Mouse (Mus musculus) neutrophil, adult 5-6 weeks (primary cell): ENCODE data around the gene Auts2. TPM values are rescaled to one million over a fixed set of nuclear protein-coding genes. Genes with fewer than 3 reads are reported as not detected.

Experiments used
- ATAC-seq: fragments of 151-379, 151-347 bp; 2 replicates; pipeline ENCODE4 v1.8.0; 2017; ENCODE audit warnings: mild to moderate bottlenecking, moderate TSS enrichment; ENCODE audit not compliant: insufficient number of reproducible peaks, poor library complexity, low FRiP score, severe bottlenecking; ENCODE audit errors: extremely low read depth
- total RNA-seq: library from RNA; stranded (forward); fragments of 200-1000 nt; gene quantifications from 2 replicates; pipeline ENCODE4 v1.2.3, GENCODE M21; 2017

Auts2 gene
- total RNA-seq, 1 experiment from 2014 or later, result 0.93 TPM

- ATAC-seq, result no peak
Observed at GRCm38 (mm10) chr5:131712441-131712840, 830.7 kb downstream of the Auts2 start.

DNA sequence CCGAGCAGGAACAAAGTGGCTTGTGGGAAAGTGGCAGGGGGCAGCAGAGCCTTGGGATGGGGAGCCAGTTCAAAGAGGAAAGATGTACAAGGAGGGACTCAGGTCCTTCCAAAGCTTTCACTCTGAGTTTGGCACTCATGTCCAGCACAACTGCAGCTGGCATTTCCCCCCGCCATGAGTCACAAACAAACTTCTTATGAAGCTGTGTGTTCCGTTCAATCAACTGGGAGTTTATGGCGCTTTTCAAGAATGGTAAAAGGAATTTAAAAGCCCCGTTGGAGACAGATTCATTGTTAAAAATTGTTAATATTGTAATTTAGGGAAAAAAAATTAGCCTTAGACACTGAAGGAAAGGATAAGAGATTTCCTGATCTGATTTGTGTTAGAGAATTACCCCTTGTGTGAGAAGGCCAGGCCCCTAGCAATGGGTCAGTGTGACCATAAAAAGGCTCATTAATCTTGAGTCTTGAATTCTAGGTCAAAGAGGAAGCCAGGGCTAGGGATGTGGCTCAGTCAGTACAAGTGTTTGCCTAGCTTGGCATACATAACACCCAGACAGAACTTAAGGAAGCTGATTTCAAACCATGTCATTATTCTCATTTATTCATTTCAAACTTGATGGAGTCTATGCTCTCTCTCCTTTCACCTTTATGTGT is 831.5 kb downstream of the Auts2 start:
- ATAC-seq, result no peak

DNA sequence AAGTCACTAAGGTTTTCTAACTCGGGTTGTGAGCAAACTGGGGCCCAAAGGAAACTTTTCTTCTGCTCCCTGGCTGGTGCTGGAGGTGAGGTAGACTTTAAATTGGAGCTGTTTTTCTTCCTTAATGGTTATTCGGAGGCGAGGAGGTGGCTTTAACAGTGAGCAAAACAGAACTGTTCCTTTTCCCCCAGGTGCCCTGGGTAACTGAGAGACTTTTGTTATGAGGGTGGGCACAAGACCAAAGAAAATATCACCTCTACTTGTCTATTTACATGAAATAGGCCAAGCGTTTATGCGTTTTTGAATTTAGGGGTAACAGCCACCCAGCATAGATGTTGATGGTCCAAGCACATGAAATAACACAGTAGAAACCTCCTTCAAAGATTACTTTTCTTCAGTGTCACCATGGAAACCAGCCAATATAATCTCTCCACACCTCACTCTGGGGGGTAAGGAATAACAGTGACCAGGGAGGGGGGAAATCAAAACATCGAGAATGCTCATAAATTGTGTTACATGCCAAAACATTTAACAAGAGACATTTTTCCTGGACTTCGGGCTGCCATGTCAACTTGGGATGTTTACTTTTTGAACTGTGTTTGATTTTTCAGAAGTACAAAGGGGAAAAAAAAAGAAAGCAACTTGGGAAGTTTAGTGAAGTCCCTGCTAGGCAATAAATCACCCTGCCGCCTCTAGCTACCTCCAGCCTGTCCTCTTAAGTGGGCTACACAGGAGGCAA is 832.2 kb downstream of the Auts2 start:
- ATAC-seq, result no peak

GRCm38 (mm10) chr5:131707471-131707870 is 835.7 kb downstream of the Auts2 start:
- ATAC-seq, result no peak

DNA sequence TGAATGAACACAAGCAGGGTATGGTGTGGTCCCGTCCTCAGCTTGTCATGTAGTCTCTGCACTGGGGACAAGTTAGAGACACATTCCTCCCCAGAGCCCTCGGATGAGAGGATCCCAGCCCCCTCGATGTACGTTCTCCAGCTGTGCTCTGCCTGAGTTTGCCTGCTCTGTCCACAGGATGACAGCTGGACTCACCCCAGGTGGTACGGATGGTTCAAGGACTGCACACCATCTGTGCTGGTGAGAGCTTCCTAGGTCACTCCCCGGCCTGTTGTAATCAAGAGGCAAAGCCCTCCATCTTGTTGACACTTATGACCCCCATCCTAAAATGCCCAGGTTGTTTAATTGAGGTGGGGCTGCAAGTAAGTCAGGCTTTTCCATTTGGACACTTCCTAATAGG is 839.4 kb downstream of the Auts2 start:
- no peak for ATAC-seq

DNA sequence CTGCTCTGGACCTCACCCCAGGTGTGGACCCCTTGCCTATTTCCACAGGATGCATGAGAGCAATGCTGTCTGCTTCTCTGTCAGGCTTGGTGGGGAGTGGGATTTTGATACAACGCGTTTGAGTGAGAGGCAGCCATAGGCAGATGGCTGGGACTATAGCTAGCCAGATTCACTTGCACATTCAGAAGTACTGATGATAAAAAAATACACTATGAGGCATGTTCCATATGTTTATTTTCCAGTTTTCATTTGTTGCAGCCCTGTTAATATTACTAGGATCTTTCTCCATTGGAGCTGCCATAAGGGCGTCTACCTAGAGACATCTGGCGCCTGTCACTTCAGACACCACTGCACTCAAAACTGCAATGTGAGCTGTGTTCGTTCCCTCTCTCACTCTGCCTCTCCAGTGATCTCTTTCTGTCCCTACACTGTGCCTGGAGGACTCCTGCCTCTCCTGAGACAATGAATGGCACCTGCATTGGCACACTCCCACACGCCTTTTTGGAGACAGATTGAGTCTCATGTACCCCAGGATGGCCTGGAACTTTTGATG is 840.2 kb downstream of the Auts2 start:
- no peak for ATAC-seq

DNA sequence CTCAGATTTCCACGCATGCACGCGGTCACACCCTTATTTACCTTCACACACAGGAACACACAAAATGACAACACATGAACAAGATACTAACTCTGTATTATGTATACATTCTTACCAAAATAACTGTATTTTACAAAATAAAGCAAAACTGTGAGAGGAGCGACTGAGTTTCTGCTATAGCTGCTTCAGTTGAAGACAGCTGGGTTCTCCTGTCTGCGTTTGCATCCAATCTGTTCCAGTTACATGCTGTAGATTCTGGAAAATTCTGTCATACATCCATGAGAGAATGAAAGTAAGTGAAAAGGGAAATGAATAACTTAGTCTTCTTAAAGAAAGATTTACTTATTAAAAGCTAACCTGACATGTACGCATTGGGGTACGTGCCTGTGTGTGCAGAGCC is 844.2 kb downstream of the Auts2 start:
- ATAC-seq, result no peak

GRCm38 (mm10) chr5:131690781-131691180 is 852.4 kb downstream of the Auts2 start:
- no peak for ATAC-seq

DNA sequence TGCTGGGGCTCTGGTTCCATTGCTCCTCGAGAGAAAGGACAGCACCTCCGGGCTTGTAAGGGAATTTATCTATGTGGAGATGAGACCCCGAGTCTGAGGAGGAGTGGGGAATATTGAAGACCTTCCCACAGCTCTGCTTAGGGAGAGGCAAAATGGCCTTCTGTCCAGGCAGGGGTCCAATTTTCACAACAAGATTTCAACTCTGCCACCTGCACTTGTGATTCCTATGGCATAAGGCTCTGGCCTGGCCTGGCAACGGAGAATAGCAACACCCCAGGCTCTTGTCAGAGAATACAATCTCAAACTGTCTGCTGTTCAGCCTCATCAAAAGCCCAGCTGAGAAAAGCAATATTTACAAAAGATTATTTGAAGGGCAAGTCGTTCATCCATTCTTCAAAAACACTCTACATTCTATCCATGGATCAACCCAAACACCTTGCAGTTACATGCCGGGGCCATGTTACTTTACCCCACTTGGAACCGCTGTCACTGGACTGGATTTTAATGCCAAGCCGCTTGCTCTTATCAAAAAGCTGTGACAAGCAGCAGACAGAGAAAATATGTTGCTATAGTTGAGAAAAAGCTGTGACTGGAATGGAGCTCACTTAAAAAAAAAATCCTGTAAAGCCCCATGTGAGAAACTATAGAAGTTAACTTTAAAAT is 856.1 kb downstream of the Auts2 start:
- ATAC-seq, result no peak

DNA sequence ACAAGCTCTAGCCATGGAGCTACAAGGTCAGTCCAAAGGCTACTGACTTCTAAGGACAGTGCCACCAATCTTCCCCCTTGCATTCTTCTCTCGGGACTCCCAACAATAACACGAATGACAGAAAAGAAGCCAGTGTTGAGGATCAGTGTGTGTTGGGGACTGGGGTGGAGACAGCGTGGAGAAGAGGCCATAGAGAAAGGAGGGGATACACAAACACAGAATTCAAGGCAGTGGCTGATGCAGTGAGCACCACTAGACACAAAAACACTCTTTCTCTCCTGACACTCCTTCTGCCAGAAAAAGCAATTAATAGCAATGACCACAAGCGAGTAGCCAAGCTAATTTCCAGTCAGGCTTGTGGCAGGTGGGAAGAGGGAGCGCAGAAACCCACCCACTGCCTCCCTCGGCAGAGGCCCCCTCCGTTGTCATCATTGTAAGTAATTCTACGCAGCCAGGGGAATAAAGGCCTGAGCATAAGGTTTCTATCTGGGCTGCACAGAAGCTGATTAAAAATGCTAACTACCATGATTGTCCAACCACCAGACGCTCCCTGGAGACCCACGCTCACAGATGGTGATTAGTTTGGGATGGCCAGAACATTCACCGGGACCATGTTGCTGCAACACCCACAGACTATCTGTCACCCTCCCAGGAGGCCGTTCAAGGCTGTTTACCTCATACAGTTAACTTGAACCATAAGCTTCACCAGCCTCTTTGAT is 862.9 kb downstream of the Auts2 start:
- ATAC-seq, result no peak

DNA sequence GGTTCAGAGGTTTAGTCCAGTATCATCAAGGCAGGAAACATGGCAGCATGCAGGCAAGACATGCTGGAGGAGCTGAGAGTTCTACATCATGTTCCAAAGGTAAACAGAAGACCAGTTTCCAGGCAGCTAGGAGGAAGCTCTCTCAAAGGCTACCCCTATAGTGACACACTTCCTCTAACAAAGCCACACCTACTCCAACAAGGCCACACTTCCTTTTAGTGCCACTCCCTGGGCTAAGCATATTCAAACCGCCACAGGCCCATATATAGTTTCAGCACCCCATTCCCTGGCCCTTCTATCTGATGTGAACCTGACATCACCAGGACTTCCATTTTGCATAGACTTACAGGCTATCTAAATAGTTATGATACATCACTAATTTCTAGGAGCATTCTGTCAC is 863.6 kb downstream of the Auts2 start:
- ATAC-seq, result no peak

- no peak for ATAC-seq
Observed at GRCm38 (mm10) chr5:131677518-131677917, 865.6 kb downstream of the Auts2 start.

DNA sequence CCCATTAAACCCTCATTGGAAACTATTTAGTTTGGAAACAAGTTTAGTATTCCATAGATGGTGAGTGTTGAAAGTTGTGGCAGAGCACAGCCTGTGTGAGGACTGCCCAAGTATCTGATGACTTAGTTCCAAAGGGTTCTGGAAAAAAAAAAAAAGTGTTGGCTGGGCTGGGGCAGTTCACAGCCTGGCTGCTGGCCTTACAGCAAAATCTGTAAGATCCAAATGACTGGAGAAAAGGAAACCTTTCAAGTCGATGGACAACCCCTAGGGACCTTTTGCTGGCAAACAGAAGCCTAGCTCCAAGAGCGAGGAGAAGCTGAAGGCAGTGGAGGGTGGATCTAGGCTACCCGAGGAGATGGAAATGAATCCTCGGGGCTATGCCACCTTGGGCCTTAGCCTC is 869.4 kb downstream of the Auts2 start:
- ATAC-seq, result no peak

DNA sequence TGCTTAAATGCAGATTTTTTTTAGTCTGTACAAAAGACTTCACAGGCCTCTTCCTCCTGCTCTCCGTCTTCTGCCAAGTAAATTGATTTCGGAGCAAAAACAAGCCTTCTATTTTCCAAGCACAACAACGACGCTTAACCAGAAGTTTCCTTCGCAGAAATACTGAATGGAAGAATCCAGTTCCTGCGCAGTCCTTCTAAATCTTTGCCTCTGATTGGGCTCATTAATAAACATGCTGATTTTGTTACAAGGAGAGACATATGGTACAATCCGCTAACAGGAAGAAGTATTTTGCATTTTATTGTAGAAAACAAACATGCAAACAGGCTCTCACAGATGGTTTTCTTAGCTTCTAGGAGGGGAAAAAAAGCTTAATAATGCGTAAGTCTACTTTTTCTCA is 878.1 kb downstream of the Auts2 start:
- no peak for ATAC-seq

GRCm38 (mm10) chr5:131664657-131665056 is 878.5 kb downstream of the Auts2 start:
- ATAC-seq, result no peak

DNA sequence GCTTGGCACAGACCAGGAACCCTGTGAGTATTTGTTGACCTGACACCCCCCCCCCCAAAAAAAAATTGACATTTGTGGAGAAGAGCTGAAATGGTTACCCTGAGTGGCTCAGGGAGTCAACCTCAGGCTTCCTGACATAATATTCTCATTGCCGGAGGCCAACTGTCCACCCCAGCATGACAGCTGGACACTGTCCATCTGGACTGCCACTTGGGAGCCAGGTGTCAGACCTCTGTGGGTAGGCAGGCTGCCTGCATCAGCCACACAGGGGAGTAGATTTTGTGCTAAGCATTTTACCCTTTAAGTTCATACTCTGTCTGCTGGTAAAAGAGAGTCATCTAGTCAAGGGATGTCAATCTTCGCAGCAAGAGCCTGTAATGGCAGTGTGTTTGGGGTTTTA is 880.5 kb downstream of the Auts2 start:
- ATAC-seq, result no peak

- ATAC-seq, result no peak
Observed at GRCm38 (mm10) chr5:131658822-131659515, 884.2 kb downstream of the Auts2 start.

DNA sequence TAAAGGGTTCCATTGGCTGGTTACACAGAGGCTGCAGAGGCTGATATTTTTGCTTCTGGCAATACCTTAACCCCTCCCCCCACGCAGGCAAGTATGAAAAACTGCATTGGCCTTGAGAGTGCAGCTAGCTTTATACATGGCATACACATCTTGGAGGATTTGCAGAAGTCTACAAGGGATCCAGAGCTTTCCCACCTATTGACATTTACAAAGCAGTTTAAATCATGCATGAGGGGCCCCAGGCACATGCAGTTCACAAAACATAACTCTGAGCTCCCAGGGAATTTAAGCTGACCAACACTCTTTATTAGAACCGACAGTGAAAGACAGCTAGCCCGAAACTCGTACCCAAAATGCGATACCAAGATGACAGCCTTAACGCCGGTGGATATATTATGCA is 888.9 kb downstream of the Auts2 start:
- ATAC-seq, result no peak

DNA sequence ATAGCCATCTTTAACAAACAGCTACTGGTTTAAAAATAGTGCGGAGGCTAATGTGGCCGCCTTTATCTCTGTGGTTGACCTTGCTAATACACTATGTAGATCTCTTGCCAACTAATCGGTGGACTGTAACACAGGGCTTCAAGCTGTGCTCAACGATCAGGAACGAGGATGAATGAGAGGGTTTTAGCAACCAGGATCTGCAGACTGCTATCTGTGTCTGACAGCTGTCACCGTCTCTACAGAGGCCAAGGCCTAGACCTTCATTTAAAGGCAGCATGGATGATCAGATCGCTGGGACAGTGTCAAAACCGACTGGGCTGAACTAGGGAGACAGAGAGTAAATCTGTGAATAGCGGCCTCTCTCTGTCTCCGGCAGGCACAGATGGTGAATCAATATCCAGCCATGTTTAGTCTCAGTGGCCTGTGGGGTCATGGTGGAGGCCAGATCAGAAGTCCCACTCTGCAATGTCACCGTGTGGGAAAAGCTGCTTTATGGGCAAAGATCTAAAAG is 892.7 kb downstream of the Auts2 start:
- no peak for ATAC-seq
